Mouse (Mus musculus) macrophage (primary cell): ENCODE data around the gene 9030612E09Rik. TPM values are rescaled to one million over a fixed set of nuclear protein-coding genes. Genes with fewer than 3 reads are reported as not detected.

Source experiments
- polyA plus RNA-seq: library from polyadenylated mRNA; stranded (reverse); fragments of 250-400 nt; gene quantifications from 3 replicates; pipeline ENCODE4 v1.2.4, GENCODE M21; 2018; ENCODE audit warnings: inconsistent platforms

9030612E09Rik gene
- polyA plus RNA-seq, 1 experiment from 2014 or later, result not detected

Other genes with a start within 250 kb of the 9030612E09Rik start
- not detected in 3 replicates for gene Sobp, start 174 bp upstream of the 9030612E09Rik start, polyA plus RNA-seq
- gene Pdss2, start 46.8 kb downstream of the 9030612E09Rik start, polyA plus RNA-seq, result 3.6 to 5.8 TPM (median 4.4 TPM) in 3 replicates